Mouse (Mus musculus): ENCODE results near the gene Sestd1.

Gene Sestd1

GRCm38 (mm10) chr2:77270136-77270535 is 10.3 kb downstream of the Sestd1 start:
- DNase-seq, result no peak

- DNase-seq, result peak; percentile 45
These were observed 11.7 kb downstream of the Sestd1 start for GRCm38 (mm10) chr2:77268612-77269239.

GRCm38 (mm10) chr2:77266931-77267330 is 13.5 kb downstream of the Sestd1 start:
- no peak for DNase-seq

- no peak for DNase-seq
These were observed 14.4 kb downstream of the Sestd1 start for GRCm38 (mm10) chr2:77266011-77266410.

DNA sequence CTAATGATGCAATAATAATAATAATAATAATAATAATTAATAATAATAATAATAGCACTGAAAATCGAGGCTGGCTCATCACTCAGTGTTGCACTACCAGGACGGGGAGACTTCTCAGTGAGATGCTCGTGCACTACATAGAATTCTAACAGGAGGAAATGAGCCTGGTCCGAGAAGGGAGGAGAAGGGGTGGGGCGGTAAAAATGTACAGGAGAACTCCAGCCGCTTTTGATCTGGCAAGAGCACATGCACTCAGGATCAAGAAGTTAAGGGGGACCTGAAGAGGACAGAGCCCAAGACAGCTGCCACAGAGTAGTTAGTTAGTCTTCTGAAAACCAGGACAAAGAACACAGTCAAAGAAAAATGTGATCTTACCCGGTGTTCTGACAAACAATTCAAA is 15.1 kb downstream of the Sestd1 start:
- DNase-seq, result no peak

GRCm38 (mm10) chr2:77264550-77264949 is 15.8 kb downstream of the Sestd1 start:
- DNase-seq, result no peak

- no peak for DNase-seq
These were observed 16.6 kb downstream of the Sestd1 start for GRCm38 (mm10) chr2:77263477-77264435.

GRCm38 (mm10) chr2:77260134-77260533 is 20.3 kb downstream of the Sestd1 start:
- DNase-seq, result no peak

DNA sequence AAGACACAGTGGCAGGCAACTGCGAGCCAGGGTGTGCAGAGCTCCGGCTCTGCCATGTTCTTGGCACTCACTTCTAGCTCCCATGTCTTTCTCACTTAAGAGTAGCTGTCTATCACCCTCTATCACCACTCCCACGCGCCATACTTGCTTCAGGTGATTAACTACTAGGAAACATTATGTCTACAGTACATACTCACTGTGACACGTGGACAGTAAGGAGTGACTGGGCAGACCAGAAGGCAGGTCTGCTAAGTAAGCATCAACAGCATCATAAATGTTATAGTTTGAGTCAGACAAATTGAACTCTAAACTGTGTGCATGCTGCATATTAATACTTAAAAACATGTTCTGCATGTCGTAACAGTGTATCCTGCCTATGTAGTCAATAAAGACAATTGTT is 27.2 kb downstream of the Sestd1 start:
- no peak for DNase-seq

DNA sequence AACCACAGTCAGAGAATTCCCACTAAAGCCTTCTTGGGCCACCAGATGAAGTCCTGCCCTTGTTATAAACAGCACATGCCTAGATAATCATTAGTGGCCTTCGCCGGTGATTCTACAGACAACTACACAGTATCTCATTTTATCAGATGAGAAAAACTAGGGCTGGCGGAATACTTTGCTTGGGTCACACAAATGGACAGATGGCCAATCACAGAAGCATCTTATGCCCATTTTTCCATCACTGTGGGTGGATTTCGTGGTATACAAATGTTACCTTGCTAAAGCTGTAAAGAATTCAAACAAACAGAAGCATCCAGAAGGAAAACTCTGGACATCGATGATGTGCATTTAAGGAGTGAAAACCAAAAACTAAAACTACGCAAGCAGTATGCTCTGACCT is 28.7 kb downstream of the Sestd1 start:
- DNase-seq, result no peak

- peak; percentile 43 for DNase-seq
These were observed 30.4 kb downstream of the Sestd1 start for GRCm38 (mm10) chr2:77249771-77250681.

DNA sequence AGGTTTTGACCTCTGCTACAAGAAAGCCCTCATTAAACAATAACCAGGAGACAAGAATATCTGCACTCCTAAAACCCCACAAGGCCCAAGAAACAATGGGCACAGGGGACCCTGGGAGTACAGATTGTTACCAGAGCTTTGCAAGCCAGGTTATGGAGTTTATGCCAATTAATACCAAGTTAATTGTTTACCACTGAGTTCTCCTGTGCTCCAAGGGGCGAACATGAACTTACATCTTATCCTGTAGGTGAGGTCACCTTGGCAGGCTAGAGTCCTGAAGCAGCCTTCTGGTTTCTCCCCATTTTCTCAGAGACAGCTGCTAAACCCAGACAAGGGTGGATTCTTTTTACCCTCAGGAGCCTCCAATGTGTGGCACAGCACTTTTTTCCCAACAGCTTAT is 32.0 kb downstream of the Sestd1 start:
- DNase-seq, result no peak

DNA sequence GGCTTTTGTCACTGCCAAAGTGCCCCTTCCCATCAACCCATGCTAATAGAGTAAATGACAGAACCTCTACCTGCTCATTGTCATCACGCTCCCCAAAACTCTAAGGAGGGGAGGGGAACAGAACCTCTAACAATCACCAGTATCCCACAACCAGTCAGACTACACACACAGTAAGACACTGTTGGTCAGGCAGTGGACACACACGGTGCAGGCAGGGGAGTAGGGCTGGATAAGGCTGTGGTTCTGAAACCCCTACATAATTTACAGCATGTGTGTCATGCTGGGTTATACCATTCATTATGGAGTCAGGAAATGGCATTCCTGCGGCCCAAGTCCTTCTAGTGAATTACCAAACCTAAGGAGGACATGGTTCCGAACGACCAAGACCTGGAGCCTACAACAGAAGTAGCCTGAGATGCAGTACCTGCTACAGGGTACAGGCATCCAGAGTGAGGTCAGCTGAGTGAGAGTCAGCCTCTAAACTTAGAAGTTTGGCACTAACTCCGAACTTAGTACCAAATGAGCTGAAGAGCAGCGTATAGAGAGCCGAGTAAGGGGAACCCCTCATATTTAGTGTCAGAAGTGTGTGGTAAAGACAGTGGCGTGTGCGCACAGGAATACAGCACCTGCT is 33.1 kb downstream of the Sestd1 start:
- no peak for DNase-seq

DNA sequence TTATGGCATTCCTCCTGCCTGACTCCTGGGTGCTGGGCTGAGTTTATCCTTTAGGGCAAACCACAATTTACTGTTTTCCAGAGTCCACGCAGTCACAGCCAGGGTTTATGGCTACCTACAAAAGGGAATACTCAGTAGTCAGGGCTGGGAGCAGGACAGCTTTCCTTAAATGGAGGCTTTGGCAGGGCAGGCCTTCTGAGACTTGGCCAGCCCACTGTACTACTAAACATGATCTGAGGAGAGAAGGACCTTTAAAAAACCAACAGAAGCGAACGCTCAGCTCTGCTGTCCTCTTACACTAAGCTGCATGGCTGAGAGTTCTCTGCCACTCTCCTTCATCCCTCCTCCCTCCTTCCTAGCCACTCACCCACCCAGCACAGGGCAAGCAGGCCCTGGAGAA is 34.6 kb downstream of the Sestd1 start:
- no peak for DNase-seq

DNA sequence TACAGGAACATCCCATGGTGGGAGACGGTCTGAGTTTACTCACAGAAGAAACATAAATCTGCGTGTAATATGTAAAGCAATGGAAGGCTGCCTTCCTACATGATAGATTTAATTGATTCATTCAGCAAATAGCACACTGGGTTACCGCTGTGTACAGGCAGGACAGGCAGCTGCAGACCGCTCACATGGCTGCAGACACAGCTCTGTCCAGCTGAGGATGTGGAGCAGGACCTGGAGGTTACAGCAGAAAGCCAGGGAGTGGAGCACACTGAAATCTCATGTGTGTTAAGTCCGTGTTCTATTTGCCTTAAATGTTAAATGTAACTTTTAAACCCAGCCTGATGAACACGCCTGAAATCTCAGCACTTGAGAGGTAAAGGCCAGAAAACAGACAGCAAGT is 38.1 kb downstream of the Sestd1 start:
- no peak for DNase-seq

GRCm38 (mm10) chr2:77238607-77239006 is 41.8 kb downstream of the Sestd1 start:
- DNase-seq, result no peak

DNA sequence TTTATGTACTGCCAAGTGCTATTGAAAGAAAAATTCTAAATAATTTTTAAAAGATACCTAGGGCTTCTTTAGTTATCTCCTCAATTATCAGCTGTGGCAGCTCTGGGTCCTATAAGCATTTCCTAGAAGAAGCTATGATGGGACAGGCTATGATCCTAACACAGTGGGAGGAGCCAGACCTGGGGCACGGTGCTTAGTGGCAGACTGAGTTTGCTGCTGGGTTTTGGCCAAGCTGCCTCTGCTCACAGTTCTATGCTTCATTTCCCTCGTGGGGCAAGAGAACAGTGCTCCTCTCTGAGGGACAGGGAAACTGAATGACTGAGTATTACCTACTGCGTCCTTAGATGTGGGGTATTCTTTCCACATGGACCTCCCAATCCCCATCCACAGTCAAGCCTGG is 42.3 kb downstream of the Sestd1 start:
- DNase-seq, result no peak

- DNase-seq, result no peak
These were observed 43.5 kb downstream of the Sestd1 start for GRCm38 (mm10) chr2:77236860-77237259.

DNA sequence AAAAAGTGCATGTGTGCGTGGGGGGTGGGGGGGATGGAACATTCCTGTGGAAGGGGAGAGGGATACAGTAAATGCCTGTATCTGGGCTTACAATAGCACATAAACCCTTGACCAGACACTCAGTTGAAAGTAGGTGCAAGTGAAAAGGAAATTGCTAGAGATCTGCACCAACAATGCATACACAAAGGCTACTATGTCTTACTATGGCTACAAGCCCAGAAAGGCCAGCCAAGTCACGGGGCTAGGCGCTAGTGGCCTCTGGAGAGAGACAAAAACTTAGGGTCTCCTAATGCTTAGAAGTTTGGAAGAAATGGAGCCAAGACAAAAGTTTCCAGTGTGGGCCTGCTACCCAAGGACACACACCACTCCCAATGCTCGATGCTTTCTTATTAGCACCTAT is 44.5 kb downstream of the Sestd1 start:
- no peak for DNase-seq

DNA sequence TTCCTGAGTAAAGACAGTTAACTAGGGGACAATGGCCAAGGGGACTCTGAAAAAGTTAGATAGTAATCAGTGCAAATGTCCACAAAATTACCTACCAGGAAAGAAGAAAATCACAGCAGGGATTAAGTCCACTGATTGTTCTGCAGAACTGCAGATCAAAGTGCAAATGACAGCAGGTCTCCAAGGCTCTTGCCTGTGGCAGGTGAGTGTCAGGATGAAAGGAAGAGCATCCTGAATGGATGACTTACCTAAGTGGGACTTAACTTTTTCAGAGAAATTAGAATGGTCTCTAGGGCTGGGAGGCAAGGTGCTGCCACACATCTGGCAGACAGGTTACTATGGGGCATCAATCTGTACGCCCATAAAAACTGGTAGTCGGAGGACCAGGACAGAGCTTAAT is 47.8 kb downstream of the Sestd1 start:
- DNase-seq, result no peak

DNA sequence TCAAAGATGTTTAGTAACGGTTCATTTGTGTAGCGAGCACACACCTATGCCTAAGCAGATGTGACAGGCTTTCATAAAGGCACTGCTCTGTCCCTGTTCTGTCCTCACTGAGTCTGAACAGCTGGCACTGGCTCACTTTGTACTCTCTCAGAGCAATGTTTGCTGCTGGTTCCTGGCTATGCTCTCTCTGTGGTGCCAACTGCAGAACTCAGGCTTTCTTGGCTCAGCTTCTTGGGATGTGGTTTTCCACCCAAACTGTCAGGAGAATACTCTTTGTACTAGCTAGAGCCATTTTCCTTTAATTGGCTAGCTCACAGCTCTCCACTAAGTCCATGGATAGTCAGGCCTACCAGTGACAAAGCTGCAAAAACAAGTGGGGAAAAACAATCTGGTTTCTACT is 59.4 kb downstream of the Sestd1 start:
- peak; percentile 60 for DNase-seq

GRCm38 (mm10) chr2:77212885-77213284 is 67.5 kb downstream of the Sestd1 start:
- DNase-seq, result no peak

DNA sequence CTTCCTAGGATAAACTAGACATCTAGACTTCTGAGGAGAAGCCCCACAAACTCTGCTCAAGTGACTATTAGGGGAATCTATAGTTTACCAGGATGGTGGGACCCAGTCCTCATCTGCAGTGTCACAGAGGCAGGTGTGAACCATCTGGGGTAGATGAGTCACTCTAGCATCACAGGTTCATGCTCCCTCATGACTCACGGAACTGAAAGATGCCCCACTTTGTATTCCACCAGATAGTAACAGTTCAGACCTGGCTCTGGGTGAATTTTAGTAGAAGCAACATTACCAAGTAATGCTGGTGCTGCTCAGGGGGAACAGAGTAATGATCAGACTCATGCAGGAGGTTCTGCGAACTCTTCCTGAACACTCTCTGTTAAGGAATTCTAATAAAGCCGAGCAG is 73.4 kb downstream of the Sestd1 start:
- DNase-seq, result peak; percentile 18
